9 mouse cellular contexts compared by ENCODE assay signal in genomic region chr5:135076931-135077505, GRCm38 (mm10). TPM values are rescaled to one million over a fixed set of nuclear protein-coding genes. Genes with fewer than 3 reads are reported as not detected.
DNase-seq lines count a peak whose midpoint lies in the region; ATAC-seq and TF ChIP-seq lines count a peak whose summit lies in the region.
"Had no signal": no experiment of that assay in that cellular context is flagged by ENCODE, and none has a peak within 500 bp of the region (broad histone marks: within the 10 kb centered on the region; RNA-seq: fewer than 3 reads in every experiment).

No protein-coding gene starts in this region.

- no peak overlapping the region for H3K27ac ChIP-seq in lung, postnatal 0 days (ENCODE audit: low read length)

- H3K4me1 ChIP-seq in lung, postnatal 0 days (ENCODE audit: insufficient read depth, low read depth, low read length): peaks cover 3% of the 10 kb centered on the region; the same call in 1 of the 2 replicates

- 22% methylated on average over 14 of the region's 14 CpGs for WGBS in lung, postnatal 0 days

- TF ChIP-seq CTCF in lung, postnatal 0 days (IDR thresholded peaks at IDR 0.05): no peak; the same call in 1 of the 2 replicates

- ATAC-seq in lung, postnatal 0 days: peak; percentile 36

- H3K4me3 ChIP-seq in lung, postnatal 0 days (ENCODE audit: low read depth, low read length): peak overlapping the region; percentile 83

- H3K9me3 ChIP-seq in lung, postnatal 0 days (ENCODE audit: low read length): no peaks in the 10 kb centered on the region
- H3K9me3 ChIP-seq: G1E had no signal

- H3K4me2 ChIP-seq in lung, postnatal 0 days (replicated peaks; ENCODE audit: low read depth, low read length): peak overlapping the region; percentile 97

- peak; percentile 21 for DNase-seq in gastrocnemius, postnatal 14 days
- DNase-seq in gastrocnemius, postnatal 36 days: no peak
- DNase-seq in cerebellum, postnatal 10 days: peak; percentile 80 to 85
- DNase-seq in heart, postnatal 10 days: peak; percentile 14 to 43
- DNase-seq in layer of hippocampus, adult 11-12 months (ENCODE audit: low spot score): peak; percentile 47
- DNase-seq in lung, postnatal 0 days (ENCODE audit: low spot score): peak; percentile 63
- peak; percentile 49 for DNase-seq in right cerebral cortex, postnatal 4 days
- DNase-seq in spleen, postnatal 10 days (ENCODE audit: low spot score in 2 of 2): no peak

- H3K9ac ChIP-seq in lung, postnatal 0 days (replicated peaks; ENCODE audit: low read depth): peak overlapping the region; percentile 81; the same call in 1 of the 2 replicates

- H3K36me3 ChIP-seq in lung, postnatal 0 days (ENCODE audit: insufficient read depth, low read length): no peaks in the 10 kb centered on the region
- H3K36me3 ChIP-seq: G1E had no signal

- intact Hi-C loops in gastrocnemius, postnatal 14 days (cut with DNase I; ENCODE audit: low total_unique reads): loop anchor here (10.0 kb wide), 1 partner anchor 62 kb away; no protein-coding TSS in a partner anchor
- intact Hi-C loops in gastrocnemius, postnatal 36 days (cut with DNase I): no loop called here
- intact Hi-C loops in heart, postnatal 10 days (cut with DNase I): loop anchor here (2.0 kb wide), 1 partner anchor 62 kb away; no protein-coding TSS in a partner anchor

- no peak for TF ChIP-seq EP300 in lung, postnatal 0 days (IDR thresholded peaks at IDR 0.05)

- H3K27me3 ChIP-seq in lung, postnatal 0 days (replicated peaks; ENCODE audit: insufficient read depth, low read length): no peaks in the 10 kb centered on the region

RNA-seq across cellular contexts. Expression of gene Vps37d, which starts 1.0 kb away (rescaled TPM):
- 1 to 10 TPM in 1 of 2 experiments, under 1 TPM in 1; 0.84 to 1.7 TPM for total RNA-seq in gastrocnemius, postnatal 14 days (2021)
- under 1 TPM; 0.33 to 0.49 TPM for total RNA-seq in gastrocnemius, postnatal 36 days (2021)
- 1 to 10 TPM; 1.8 to 1.9 TPM for total RNA-seq in heart, postnatal 10 days (2021)
- 4.0 and 4.4 TPM in 2 replicates for polyA plus RNA-seq in lung, postnatal 0 days (2015; fragmentation: Nextera tagmentation; extraction: Ambion mirVana)
- total RNA-seq: G1E had no signal

RNA-seq across cellular contexts. Expression of gene Bud23, which starts 12.3 kb away (rescaled TPM):
- total RNA-seq in gastrocnemius, postnatal 14 days (2021): 10 to 100 TPM; 24.7 to 33.0 TPM
- 10 to 100 TPM; 26.9 to 30.0 TPM for total RNA-seq in gastrocnemius, postnatal 36 days (2021)
- total RNA-seq in heart, postnatal 10 days (2021): 10 to 100 TPM; 23.7 to 27.6 TPM
- polyA plus RNA-seq in lung, postnatal 0 days (2015; fragmentation: Nextera tagmentation; extraction: Ambion mirVana): 52.2 and 53.1 TPM in 2 replicates

RNA-seq across cellular contexts. Expression of gene Mlxipl, which starts 12.7 kb away (rescaled TPM):
- 10 to 100 TPM; 37.5 to 40.6 TPM for total RNA-seq in gastrocnemius, postnatal 14 days (2021)
- total RNA-seq in gastrocnemius, postnatal 36 days (2021): 10 to 100 TPM; 62.4 to 79.9 TPM
- 10 to 100 TPM; 12.2 to 15.9 TPM for total RNA-seq in heart, postnatal 10 days (2021)
- polyA plus RNA-seq in lung, postnatal 0 days (2015; fragmentation: Nextera tagmentation; extraction: Ambion mirVana): 0.70 and 0.96 TPM in 2 replicates
- polyA plus RNA-seq: G1E had no signal

RNA-seq across cellular contexts. Expression of gene Dnajc30, which starts 13.0 kb away (rescaled TPM):
- 10 to 100 TPM; 24.0 to 25.8 TPM for total RNA-seq in gastrocnemius, postnatal 14 days (2021)
- total RNA-seq in gastrocnemius, postnatal 36 days (2021): 10 to 100 TPM; 25.4 to 27.3 TPM
- total RNA-seq in heart, postnatal 10 days (2021): 10 to 100 TPM; 24.9 to 27.0 TPM
- 28.0 and 28.8 TPM in 2 replicates for polyA plus RNA-seq in lung, postnatal 0 days (2015; fragmentation: Nextera tagmentation; extraction: Ambion mirVana)

RNA-seq across cellular contexts. Expression of gene Stx1a, which starts 53.7 kb away (rescaled TPM):
- 1 to 10 TPM; 1.4 to 1.5 TPM for total RNA-seq in gastrocnemius, postnatal 14 days (2021)
- total RNA-seq in gastrocnemius, postnatal 36 days (2021): under 1 TPM; 0.59 to 0.74 TPM
- total RNA-seq in heart, postnatal 10 days (2021): 1 to 10 TPM; 3.3 to 3.9 TPM
- polyA plus RNA-seq in lung, postnatal 0 days (2015; fragmentation: Nextera tagmentation; extraction: Ambion mirVana): 5.5 and 5.8 TPM in 2 replicates

Comparison
In these comparisons a context has a peak if more than half of its experiments do, and no peak if none do; other contexts are left out.
1. DNase-seq: peak in gastrocnemius, postnatal 14 days (single experiment), cerebellum, postnatal 10 days (2 of 2), heart, postnatal 10 days (2 of 2), layer of hippocampus, adult 11-12 months (single experiment), lung, postnatal 0 days (single experiment) and right cerebral cortex, postnatal 4 days (single experiment); none in gastrocnemius, postnatal 36 days (0 of 2) and spleen, postnatal 10 days (0 of 2).